Mouse (Mus musculus): Measurements from ENCODE around the gene Gm13103. TPM values are rescaled to one million over a fixed set of nuclear protein-coding genes. Genes with fewer than 3 reads are reported as not detected.
"Not testable (repeated sequence)": the region's sequence is repeated elsewhere in the genome, so short reads cannot be mapped to it uniquely, and the experiment has no call there.

Gm13103 gene
- total RNA-seq (2014; rRNA removed) (not detected in 2 replicates), polyA plus RNA-seq (2015; fragmentation: Nextera tagmentation; extraction: Ambion mirVana) (not detected in 2 replicates)

GRCm38 (mm10) chr4:143846197-143846596, at the start of gene Gm13103:
Gene Gm13103, plus strand, starts transcription at chr4:143846497.
- not testable (repeated sequence) for H3K4me1 ChIP-seq (ENCODE audit: insufficient read depth); H3K36me3 ChIP-seq (ENCODE audit: insufficient read depth); H3K9ac ChIP-seq; DNase-seq; H3K27ac ChIP-seq (ENCODE audit: low read depth, low read length); H3K27me3 ChIP-seq (ENCODE audit: insufficient read depth, low read length); ATAC-seq; H3K4me3 ChIP-seq (ENCODE audit: low read depth, low read length); H3K9me3 ChIP-seq (ENCODE audit: low read length); H3K4me2 ChIP-seq (ENCODE audit: low read depth)

- 80% methylated on average over 2 of the region's 2 CpGs for WGBS
- Histone ChIP-seq H3K27me3 (ENCODE audit: insufficient read depth, low read length) (no peaks in the 10 kb centered on the region), H3K9ac (no peak within 1 kb of the TSS), H3K4me2 (ENCODE audit: low read depth) (no peak within 1 kb of the TSS), H3K36me3 (ENCODE audit: insufficient read depth) (no peaks in the 10 kb centered on the region), H3K27ac (ENCODE audit: low read depth, low read length) (no peak within 1 kb of the TSS), H3K9me3 (ENCODE audit: low read length) (peaks cover 4% of the 10 kb centered on the region; the same call in 1 of the 2 replicates), H3K4me1 (ENCODE audit: insufficient read depth) (no peaks in the 10 kb centered on the region), H3K4me3 (ENCODE audit: low read depth, low read length) (no peak within 1 kb of the TSS)
- DNase-seq, result no peak
- no peak for ATAC-seq
- TF ChIP-seq CTCF (IDR thresholded peaks at IDR 0.05; ENCODE audit: low read depth), result no peak
Measured at GRCm38 (mm10) chr4:143815993-143816392, 30.3 kb upstream of the Gm13103 start, which contains the start of gene Gm13084. Gene Gm13084, minus strand, starts transcription at chr4:143816093.

DNA sequence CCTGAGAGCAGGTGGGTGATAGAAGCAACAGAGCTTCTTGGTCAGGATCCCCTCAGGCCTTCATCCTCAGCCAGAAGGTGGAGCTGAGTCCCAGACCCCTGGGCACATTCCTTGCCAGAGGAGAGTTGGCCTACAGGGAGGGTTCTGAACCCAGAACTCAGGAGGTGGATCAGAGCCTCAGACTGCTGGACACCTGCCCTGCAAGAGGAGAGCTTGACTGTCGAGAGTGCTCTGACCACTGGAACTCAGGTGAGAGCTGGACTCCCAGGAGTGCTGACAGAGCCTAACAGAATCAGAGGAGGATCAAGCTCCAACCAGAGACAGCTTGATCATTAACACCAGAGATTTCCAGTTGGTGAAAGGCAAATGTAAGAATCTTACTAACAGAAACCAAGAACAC, 36.1 kb downstream of the Gm13103 start:
- not testable (repeated sequence) for H3K4me1 ChIP-seq (ENCODE audit: insufficient read depth); DNase-seq; H3K36me3 ChIP-seq (ENCODE audit: insufficient read depth); H3K4me2 ChIP-seq (ENCODE audit: low read depth); H3K27ac ChIP-seq (ENCODE audit: low read depth, low read length); H3K27me3 ChIP-seq (ENCODE audit: insufficient read depth, low read length); H3K4me3 ChIP-seq (ENCODE audit: low read depth, low read length); H3K9ac ChIP-seq; ATAC-seq; H3K9me3 ChIP-seq (ENCODE audit: low read length)
- WGBS, result 83% methylated on average over 1 of the region's 1 CpGs

DNA sequence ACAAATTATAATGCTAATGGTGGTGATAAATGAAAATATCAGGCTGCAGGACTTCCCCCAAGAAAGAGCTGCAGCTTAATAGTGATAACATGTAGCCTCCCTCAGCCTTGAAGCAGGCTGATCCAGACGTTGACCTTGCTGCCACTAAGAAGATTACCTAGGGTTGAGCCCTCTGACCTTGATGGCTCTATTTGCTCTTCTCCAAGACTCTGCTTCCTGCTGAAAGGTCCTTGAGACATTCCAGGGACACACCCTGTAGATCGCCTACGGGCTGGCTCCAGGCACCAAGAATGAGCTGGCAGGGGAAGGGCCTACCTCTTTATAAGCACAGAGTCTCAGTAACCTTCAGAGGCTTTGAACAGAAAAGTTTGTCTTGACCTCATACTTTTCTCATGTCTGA, 48.1 kb downstream of the Gm13103 start:
- H3K9me3 ChIP-seq (ENCODE audit: low read length); H3K27me3 ChIP-seq (ENCODE audit: insufficient read depth, low read length); H3K4me2 ChIP-seq (ENCODE audit: low read depth); H3K9ac ChIP-seq; H3K27ac ChIP-seq (ENCODE audit: low read depth, low read length); DNase-seq; H3K36me3 ChIP-seq (ENCODE audit: insufficient read depth); H3K4me1 ChIP-seq (ENCODE audit: insufficient read depth); ATAC-seq; H3K4me3 ChIP-seq (ENCODE audit: low read depth, low read length): not testable (repeated sequence)
- WGBS, result 87% methylated on average over 3 of the region's 3 CpGs

GRCm38 (mm10) chr4:143900280-143900679, 54.0 kb downstream of the Gm13103 start, which contains the start of gene Pramef6:
Gene Pramef6, minus strand, starts transcription at chr4:143900380.
- H3K27me3 ChIP-seq (ENCODE audit: insufficient read depth, low read length); H3K4me2 ChIP-seq (ENCODE audit: low read depth); H3K9me3 ChIP-seq (ENCODE audit: low read length); H3K9ac ChIP-seq; DNase-seq; H3K4me1 ChIP-seq (ENCODE audit: insufficient read depth); ATAC-seq; H3K27ac ChIP-seq (ENCODE audit: low read depth, low read length); H3K4me3 ChIP-seq (ENCODE audit: low read depth, low read length); H3K36me3 ChIP-seq (ENCODE audit: insufficient read depth): not testable (repeated sequence)
- WGBS, result 91% methylated on average over 1 of the region's 1 CpGs

Other genes starting within 250 kb of the Gm13103 start
- gene Gm13083, start 231.5 kb upstream of the Gm13103 start, total RNA-seq (2014; rRNA removed), result not detected in 2 replicates
- gene Gm13083, start 231.5 kb upstream of the Gm13103 start, polyA plus RNA-seq (2015; fragmentation: Nextera tagmentation; extraction: Ambion mirVana), result not detected in 2 replicates
- gene Gm13088, start 189.3 kb upstream of the Gm13103 start, total RNA-seq (2014; rRNA removed), result not detected in 2 replicates
- gene Gm13088, start 189.3 kb upstream of the Gm13103 start, polyA plus RNA-seq (2015; fragmentation: Nextera tagmentation; extraction: Ambion mirVana), result not detected in 2 replicates
- gene Gm13089, start 143.8 kb upstream of the Gm13103 start, total RNA-seq (2014; rRNA removed), result not detected in 2 replicates
- gene Gm13089, start 143.8 kb upstream of the Gm13103 start, polyA plus RNA-seq (2015; fragmentation: Nextera tagmentation; extraction: Ambion mirVana), result not detected in 2 replicates
- not detected in 2 replicates for gene Gm13078, start 127.0 kb upstream of the Gm13103 start, total RNA-seq (2014; rRNA removed)
- gene Gm13078, start 127.0 kb upstream of the Gm13103 start, polyA plus RNA-seq (2015; fragmentation: Nextera tagmentation; extraction: Ambion mirVana), result not detected in 2 replicates
- not detected in 2 replicates for gene Gm13023, start 57.1 kb upstream of the Gm13103 start, total RNA-seq (2014; rRNA removed)
- gene Gm13023, start 57.1 kb upstream of the Gm13103 start, polyA plus RNA-seq (2015; fragmentation: Nextera tagmentation; extraction: Ambion mirVana), result not detected in 2 replicates
- gene Gm13084, start 30.4 kb upstream of the Gm13103 start, total RNA-seq (2014; rRNA removed), result not detected in 2 replicates
- gene Gm13084, start 30.4 kb upstream of the Gm13103 start, polyA plus RNA-seq (2015; fragmentation: Nextera tagmentation; extraction: Ambion mirVana), result not detected in 2 replicates
- not detected in 2 replicates for gene Pramef6, start 53.9 kb downstream of the Gm13103 start, total RNA-seq (2014; rRNA removed)
- gene Pramef6, start 53.9 kb downstream of the Gm13103 start, polyA plus RNA-seq (2015; fragmentation: Nextera tagmentation; extraction: Ambion mirVana), result not detected in 2 replicates
- not detected in 2 replicates for gene Pramef25, start 104.5 kb downstream of the Gm13103 start, total RNA-seq (2014; rRNA removed)
- not detected in 2 replicates for gene Pramef25, start 104.5 kb downstream of the Gm13103 start, polyA plus RNA-seq (2015; fragmentation: Nextera tagmentation; extraction: Ambion mirVana)
- not detected in 2 replicates for gene Gm13101, start 120.5 kb downstream of the Gm13103 start, total RNA-seq (2014; rRNA removed)
- not detected in 2 replicates for gene Gm13101, start 120.5 kb downstream of the Gm13103 start, polyA plus RNA-seq (2015; fragmentation: Nextera tagmentation; extraction: Ambion mirVana)
- not detected in 2 replicates for gene Pramef17, start 147.9 kb downstream of the Gm13103 start, total RNA-seq (2014; rRNA removed)
- not detected in 2 replicates for gene Pramef17, start 147.9 kb downstream of the Gm13103 start, polyA plus RNA-seq (2015; fragmentation: Nextera tagmentation; extraction: Ambion mirVana)
- gene Pramel4, start 212.6 kb downstream of the Gm13103 start, total RNA-seq (2014; rRNA removed), result not detected in 2 replicates
- gene Pramel4, start 212.6 kb downstream of the Gm13103 start, polyA plus RNA-seq (2015; fragmentation: Nextera tagmentation; extraction: Ambion mirVana), result not detected in 2 replicates